Mouse (Mus musculus) myocyte (in vitro differentiated cells): ENCODE results near the gene Srgn. TPM values are rescaled to one million over a fixed set of nuclear protein-coding genes. Genes with fewer than 3 reads are reported as not detected.

ENCODE experiments used
- H3K27me3 ChIP-seq: one replicate; pipeline ENCODE4 v1.6.1; 2011; ENCODE audit not compliant: control insufficient read depth, insufficient read depth, insufficient read length
- H3K36me3 ChIP-seq: one replicate; pipeline ENCODE4 v1.6.1; 2011; ENCODE audit not compliant: control insufficient read depth, insufficient read depth
- H3K4me2 ChIP-seq: one replicate; pipeline ENCODE4 v1.6.1; 2011; ENCODE audit warnings: low read depth, control low read depth
- H3K4me3 ChIP-seq: one replicate; pipeline ENCODE4 v1.5.1; 2011; ENCODE audit warnings: mild to moderate bottlenecking, control low read depth, moderate library complexity
- H3K79me2 ChIP-seq: one replicate; pipeline ENCODE4 v1.6.1; 2011; ENCODE audit not compliant: control insufficient read depth, insufficient read depth
- H3ac ChIP-seq: one replicate; pipeline ENCODE4 v1.6.1; 2011; ENCODE audit not compliant: control insufficient read depth, insufficient read length
- CEBPB ChIP-seq: IDR thresholded peaks from 2 replicates; pipeline ENCODE4 v1.6.1; 2011; ENCODE audit warnings: mild to moderate bottlenecking, moderate library complexity; ENCODE audit not compliant: poor library complexity, insufficient read depth, severe bottlenecking
- E2F4 ChIP-seq: IDR thresholded peaks from one replicate; pipeline ENCODE4 v1.6.1; 2011; ENCODE audit warnings: mild to moderate bottlenecking, control low read depth, moderate library complexity; ENCODE audit not compliant: insufficient read depth
- MAX ChIP-seq: IDR thresholded peaks from one replicate; pipeline ENCODE4 v1.6.1; 2011; ENCODE audit warnings: low read depth, mild to moderate bottlenecking, control low read depth
- MYOD1 ChIP-seq, 3 experiments: IDR thresholded peaks; one replicate each; pipeline ENCODE4 v1.6.1; 2011; ENCODE audit warnings: control low read depth in 2 of 3, low read depth in 2 of 3, mild to moderate bottlenecking in 2 of 3, moderate library complexity in 1 of 3; ENCODE audit not compliant: insufficient read length in 2 of 3, control insufficient read depth in 1 of 3
- MYOG ChIP-seq, 3 experiments: IDR thresholded peaks; one replicate each; pipeline ENCODE4 v1.6.1; 2011; ENCODE audit warnings: control low read depth in 2 of 3, low read depth in 2 of 3, mild to moderate bottlenecking in 2 of 3; ENCODE audit not compliant: insufficient read length in 2 of 3, control insufficient read depth in 1 of 3, insufficient read depth in 1 of 3
- POLR2A ChIP-seq: IDR thresholded peaks from one replicate; pipeline ENCODE4 v1.6.1; 2011; ENCODE audit warnings: low read depth, mild to moderate bottlenecking, control low read depth, moderate library complexity; ENCODE audit not compliant: insufficient read length
- POLR2AphosphoS2 ChIP-seq: IDR thresholded peaks from one replicate; pipeline ENCODE4 v1.6.1; 2011; ENCODE audit warnings: low read depth, control low read depth; ENCODE audit not compliant: insufficient read length
- REST ChIP-seq: IDR thresholded peaks from one replicate; pipeline ENCODE4 v1.6.1; 2011; ENCODE audit warnings: mild to moderate bottlenecking, control low read depth, moderate library complexity; ENCODE audit not compliant: insufficient read depth, insufficient read length
- SRF ChIP-seq: IDR thresholded peaks from one replicate; pipeline ENCODE4 v1.6.1; 2011; ENCODE audit warnings: low read depth; ENCODE audit not compliant: control insufficient read depth, insufficient read length
- TCF12 ChIP-seq: IDR thresholded peaks from one replicate; pipeline ENCODE4 v1.6.1; 2011; ENCODE audit warnings: mild to moderate bottlenecking, control low read depth; ENCODE audit not compliant: poor library complexity, insufficient read depth, severe bottlenecking
- TCF3 ChIP-seq: IDR thresholded peaks from one replicate; pipeline ENCODE4 v1.6.1; 2011; ENCODE audit warnings: low read depth, control low read depth; ENCODE audit not compliant: insufficient read length
- USF1 ChIP-seq: IDR thresholded peaks from one replicate; pipeline ENCODE4 v1.6.1; 2011; ENCODE audit warnings: low read depth, mild to moderate bottlenecking, control low read depth, moderate library complexity
- polyA plus RNA-seq: library from polyadenylated mRNA; unstranded; fragments of >200 nt; fragmentation: generic; extraction: Trizol; gene quantifications from one replicate; pipeline ENCODE4 v1.2.1, GENCODE M21; 2012; ENCODE audit warnings: missing spikeins

Srgn gene
- polyA plus RNA-seq, 1 experiment: 1.1 TPM

DNA sequence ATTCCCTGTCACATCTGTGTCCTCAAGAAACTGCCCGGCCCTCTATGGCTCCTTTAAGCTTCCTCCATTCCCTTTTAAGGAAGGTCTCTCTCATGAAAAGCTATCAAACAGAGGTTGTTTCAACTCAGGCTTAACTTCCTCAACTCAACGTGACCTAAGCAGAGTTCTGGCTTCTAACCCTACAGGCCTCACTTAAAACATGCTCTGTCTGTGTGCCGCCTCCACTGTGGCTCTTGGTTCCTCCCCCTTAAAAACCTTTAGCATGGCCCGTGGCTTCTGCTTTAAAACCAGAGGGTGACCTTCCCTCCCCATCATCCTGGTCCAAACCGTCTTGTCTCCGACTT, 29.3 kb upstream of the Srgn start:
- Histone ChIP-seq H3ac (no peak overlapping the region), H3K27me3 (no peaks in the 10 kb centered on the region), H3K4me2 (no peak overlapping the region), H3K79me2 (no peaks in the 10 kb centered on the region), H3K36me3 (peaks cover 6% of the 10 kb centered on the region), H3K4me3 (no peak overlapping the region)
- TF ChIP-seq MYOD1 (IDR thresholded peaks at IDR 0.05; ENCODE audit: control insufficient read depth in 1 of 3, insufficient read length in 2 of 3, low read depth in 2 of 3): no peak
- TF ChIP-seq E2F4: no peak
- TF ChIP-seq SRF: no peak
- TF ChIP-seq CEBPB: no peak
- no peak for TF ChIP-seq POLR2A
- no peak for TF ChIP-seq TCF12
- no peak for TF ChIP-seq TCF3
- TF ChIP-seq POLR2AphosphoS2: no peak
- TF ChIP-seq MYOG (IDR thresholded peaks at IDR 0.05; ENCODE audit: control insufficient read depth in 1 of 3, insufficient read depth in 1 of 3, insufficient read length in 2 of 3, low read depth in 2 of 3): no peak
- no peak for TF ChIP-seq REST
- no peak for TF ChIP-seq USF1
- no peak for TF ChIP-seq MAX

DNA sequence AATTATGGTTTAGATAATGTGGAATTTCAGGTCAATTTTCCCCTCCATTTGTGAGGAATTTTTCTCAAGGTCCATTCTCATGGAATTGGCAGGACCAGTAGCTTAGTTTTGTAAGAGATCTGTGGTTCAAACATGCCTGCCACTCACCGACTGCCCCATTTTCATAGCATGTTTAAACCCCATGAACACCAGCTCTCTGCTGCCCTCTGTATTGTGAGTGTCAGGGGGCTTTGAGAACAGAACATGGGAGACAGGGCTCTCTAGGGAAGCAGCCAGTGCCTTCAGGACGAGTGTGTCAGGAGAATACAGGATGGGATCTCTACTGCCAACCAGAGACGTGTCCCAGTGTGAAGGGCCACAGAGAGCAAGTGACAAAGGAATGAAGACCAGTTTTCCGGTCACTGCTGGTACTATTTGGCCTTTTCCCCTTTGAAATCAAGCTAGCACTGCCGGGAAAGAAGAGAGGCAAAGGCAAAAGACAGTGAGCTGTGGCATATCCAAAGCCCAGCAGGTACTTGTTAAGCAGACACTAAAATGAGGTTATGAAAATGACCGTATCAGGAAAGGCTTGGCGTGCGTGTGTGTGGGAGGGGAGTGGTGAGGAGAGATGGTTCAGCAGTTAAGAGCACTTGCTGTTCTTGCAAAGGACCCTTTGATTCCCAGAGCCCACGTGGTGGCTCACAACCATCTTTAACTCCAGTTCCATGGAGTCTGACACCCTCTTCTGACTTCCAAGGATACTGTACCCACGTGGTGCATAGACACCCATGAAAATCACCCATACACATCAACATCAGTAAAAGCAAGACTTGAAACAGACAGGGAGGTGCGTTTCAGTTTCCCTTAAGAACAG, 28.7 kb upstream of the Srgn start:
- Histone ChIP-seq H3K4me3 (no peak overlapping the region), H3K4me2 (no peak overlapping the region), H3ac (no peak overlapping the region), H3K79me2 (no peaks in the 10 kb centered on the region), H3K27me3 (no peaks in the 10 kb centered on the region), H3K36me3 (peaks cover 3% of the 10 kb centered on the region)
- TF ChIP-seq CEBPB (no peak), USF1 (no peak), POLR2AphosphoS2 (no peak), POLR2A (no peak), TCF12 (no peak), MAX (no peak), MYOD1 (IDR thresholded peaks at IDR 0.05; ENCODE audit: control insufficient read depth in 1 of 3, insufficient read length in 2 of 3, low read depth in 2 of 3) (no peak), E2F4 (no peak), TCF3 (no peak), REST (no peak), SRF (no peak), MYOG (IDR thresholded peaks at IDR 0.05; ENCODE audit: control insufficient read depth in 1 of 3, insufficient read depth in 1 of 3, insufficient read length in 2 of 3, low read depth in 2 of 3) (no peak)

DNA sequence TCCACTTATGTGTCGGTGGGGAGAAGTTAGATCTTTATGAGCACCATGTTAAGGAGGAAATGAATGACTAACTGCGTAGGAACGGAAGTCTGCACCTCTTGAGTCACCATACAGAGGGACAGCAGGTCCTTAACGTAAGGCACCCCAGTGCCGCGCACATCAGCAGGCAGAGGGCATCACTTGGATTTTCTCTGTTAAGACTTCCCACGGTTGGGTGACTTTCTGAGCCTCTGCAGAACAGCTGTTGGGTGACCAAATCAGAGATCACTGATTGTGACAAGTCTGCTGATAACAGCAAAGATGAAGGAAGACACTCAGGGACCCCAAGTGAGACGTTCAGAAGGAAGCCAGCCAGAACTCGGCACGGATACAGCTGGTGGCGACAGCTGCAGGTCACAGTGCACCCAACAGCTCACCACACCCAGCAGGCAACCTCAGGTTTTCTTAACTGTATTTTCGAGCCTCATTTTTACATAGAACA, 26.4 kb upstream of the Srgn start:
- Histone ChIP-seq H3K27me3 (no peaks in the 10 kb centered on the region), H3ac (no peak overlapping the region), H3K79me2 (no peaks in the 10 kb centered on the region), H3K4me3 (no peak overlapping the region), H3K36me3 (no peaks in the 10 kb centered on the region), H3K4me2 (no peak overlapping the region)
- no peak for TF ChIP-seq TCF12
- peak; percentile 79 for TF ChIP-seq TCF3
- no peak for TF ChIP-seq POLR2AphosphoS2
- no peak for TF ChIP-seq REST
- TF ChIP-seq USF1: no peak
- TF ChIP-seq CEBPB: no peak
- TF ChIP-seq MAX: no peak
- TF ChIP-seq SRF: no peak
- no peak for TF ChIP-seq E2F4
- peak; percentile 43 to 86 (median 85) for TF ChIP-seq MYOG (IDR thresholded peaks at IDR 0.05; ENCODE audit: control insufficient read depth in 1 of 3, insufficient read depth in 1 of 3, insufficient read length in 2 of 3, low read depth in 2 of 3)
- TF ChIP-seq POLR2A: no peak
- TF ChIP-seq MYOD1 (IDR thresholded peaks at IDR 0.05; ENCODE audit: control insufficient read depth in 1 of 3, insufficient read length in 2 of 3, low read depth in 2 of 3): peak in 2 of 3 experiments; percentile 62 to 81

DNA sequence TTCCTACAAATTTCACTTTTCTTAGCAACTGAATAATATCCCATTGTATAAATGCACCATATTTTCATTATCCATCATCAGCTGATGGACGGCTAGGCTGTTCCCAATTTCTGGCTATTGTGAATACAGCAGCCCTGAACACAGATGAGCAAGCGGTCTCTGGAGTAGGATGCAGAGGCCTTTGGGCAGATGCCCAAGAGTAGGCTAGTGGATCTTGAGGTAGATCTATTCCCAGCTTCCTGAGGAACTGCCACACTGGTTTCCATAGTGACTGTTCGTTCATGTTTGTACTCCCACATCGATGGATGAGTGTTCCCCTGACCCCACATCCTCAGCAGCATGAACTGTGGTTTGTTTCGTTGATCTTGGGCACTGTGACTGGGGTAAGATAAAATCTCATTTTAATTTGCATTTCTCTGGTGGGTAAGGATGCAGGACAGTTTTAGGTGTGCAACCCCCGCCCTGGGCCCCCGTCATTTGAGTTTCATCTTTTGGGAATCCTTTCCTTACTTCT, 23.6 kb upstream of the Srgn start:
- Histone ChIP-seq H3K4me2 (no peak overlapping the region), H3K36me3 (no peaks in the 10 kb centered on the region), H3ac (no peak overlapping the region), H3K79me2 (no peaks in the 10 kb centered on the region), H3K4me3 (no peak overlapping the region), H3K27me3 (no peaks in the 10 kb centered on the region)
- TF ChIP-seq MYOD1 (IDR thresholded peaks at IDR 0.05; ENCODE audit: control insufficient read depth in 1 of 3, insufficient read length in 2 of 3, low read depth in 2 of 3): no peak
- TF ChIP-seq TCF3: no peak
